Mouse (Mus musculus): ENCODE results near the gene Nol8. TPM values are rescaled to one million over a fixed set of nuclear protein-coding genes. Genes with fewer than 3 reads are reported as not detected.

Nol8 gene
- polyA plus RNA-seq, 1 experiment from 2014 or later = 14.7 TPM

- Histone ChIP-seq H3K4me2 (ENCODE audit: low read length) (no peak overlapping the region), H3K36me3 (ENCODE audit: control insufficient read depth, insufficient read depth, low read length) (no peaks in the 10 kb centered on the region), H3K27me3 (replicated peaks; ENCODE audit: control insufficient read depth, insufficient read depth, low read length) (no peaks in the 10 kb centered on the region), H3K27ac (ENCODE audit: low read depth, low read length) (no peak overlapping the region), H3K9me3 (ENCODE audit: control insufficient read depth, low read length) (no peaks in the 10 kb centered on the region), H3K9ac (ENCODE audit: low read depth, low read length) (no peak overlapping the region), H3K4me3 (ENCODE audit: low read length) (no peak overlapping the region), H3K4me1 (ENCODE audit: control insufficient read depth, insufficient read depth, low read depth, low read length) (no peaks in the 10 kb centered on the region)
- ATAC-seq = no peak
- 95% methylated on average over 2 of the region's 2 CpGs for WGBS
These were observed 12.9 kb upstream of the Nol8 start for GRCm38 (mm10) chr13:49639965-49640364.

GRCm38 (mm10) chr13:49642650-49643049, 10.2 kb upstream of the Nol8 start:
- no peaks in the 10 kb centered on the region for H3K4me1 ChIP-seq (ENCODE audit: control insufficient read depth, insufficient read depth, low read depth, low read length)
- WGBS = 83% methylated on average over 6 of the region's 6 CpGs
- H3K27me3 ChIP-seq (replicated peaks; ENCODE audit: control insufficient read depth, insufficient read depth, low read length) = no peaks in the 10 kb centered on the region
- no peak overlapping the region for H3K4me2 ChIP-seq (ENCODE audit: low read length)
- no peak for ATAC-seq
- H3K9ac ChIP-seq (ENCODE audit: low read depth, low read length) = no peak overlapping the region
- no peak overlapping the region for H3K27ac ChIP-seq (ENCODE audit: low read depth, low read length)
- no peaks in the 10 kb centered on the region for H3K9me3 ChIP-seq (ENCODE audit: control insufficient read depth, low read length)
- H3K36me3 ChIP-seq (ENCODE audit: control insufficient read depth, insufficient read depth, low read length) = no peaks in the 10 kb centered on the region
- no peak overlapping the region for H3K4me3 ChIP-seq (ENCODE audit: low read length)

- H3K4me2 ChIP-seq (ENCODE audit: low read length) = no peak overlapping the region
- no peak overlapping the region for H3K27ac ChIP-seq (ENCODE audit: low read depth, low read length)
- no peaks in the 10 kb centered on the region for H3K4me1 ChIP-seq (ENCODE audit: control insufficient read depth, insufficient read depth, low read depth, low read length)
- no peaks in the 10 kb centered on the region for H3K9me3 ChIP-seq (ENCODE audit: control insufficient read depth, low read length)
- H3K4me3 ChIP-seq (ENCODE audit: low read length) = no peak overlapping the region
- H3K27me3 ChIP-seq (replicated peaks; ENCODE audit: control insufficient read depth, insufficient read depth, low read length) = no peaks in the 10 kb centered on the region
- no peak for ATAC-seq
- no peaks in the 10 kb centered on the region for H3K36me3 ChIP-seq (ENCODE audit: control insufficient read depth, insufficient read depth, low read length)
- no peak overlapping the region for H3K9ac ChIP-seq (ENCODE audit: low read depth, low read length)
These were observed 9.1 kb upstream of the Nol8 start for GRCm38 (mm10) chr13:49643669-49644362.

- H3K27me3 ChIP-seq (replicated peaks; ENCODE audit: control insufficient read depth, insufficient read depth, low read length) = no peaks in the 10 kb centered on the region
- H3K27ac ChIP-seq (ENCODE audit: low read depth, low read length) = no peak overlapping the region
- no peak overlapping the region for H3K4me2 ChIP-seq (ENCODE audit: low read length)
- 0 out of 2 replicates have a peak, but pooled peaks have one; percentile 42 for ATAC-seq
- H3K36me3 ChIP-seq (ENCODE audit: control insufficient read depth, insufficient read depth, low read length) = no peaks in the 10 kb centered on the region
- H3K9ac ChIP-seq (ENCODE audit: low read depth, low read length) = no peak overlapping the region
- 77% methylated on average over 2 of the region's 2 CpGs for whole genome bisulfite sequencing
- H3K4me3 ChIP-seq (ENCODE audit: low read length) = no peak overlapping the region
- no peaks in the 10 kb centered on the region for H3K4me1 ChIP-seq (ENCODE audit: control insufficient read depth, insufficient read depth, low read depth, low read length)
- H3K9me3 ChIP-seq (ENCODE audit: control insufficient read depth, low read length) = no peaks in the 10 kb centered on the region
These were observed 7.9 kb upstream of the Nol8 start for GRCm38 (mm10) chr13:49644731-49645529.

GRCm38 (mm10) chr13:49646019-49646418, 6.9 kb upstream of the Nol8 start:
- H3K4me3 ChIP-seq (ENCODE audit: low read length) = no peak overlapping the region
- H3K27me3 ChIP-seq (replicated peaks; ENCODE audit: control insufficient read depth, insufficient read depth, low read length) = no peaks in the 10 kb centered on the region
- WGBS = 88% methylated on average over 1 of the region's 1 CpGs
- H3K9ac ChIP-seq (ENCODE audit: low read depth, low read length) = no peak overlapping the region
- no peaks in the 10 kb centered on the region for H3K4me1 ChIP-seq (ENCODE audit: control insufficient read depth, insufficient read depth, low read depth, low read length)
- no peaks in the 10 kb centered on the region for H3K9me3 ChIP-seq (ENCODE audit: control insufficient read depth, low read length)
- H3K36me3 ChIP-seq (ENCODE audit: control insufficient read depth, insufficient read depth, low read length) = no peaks in the 10 kb centered on the region
- H3K27ac ChIP-seq (ENCODE audit: low read depth, low read length) = no peak overlapping the region
- H3K4me2 ChIP-seq (ENCODE audit: low read length) = no peak overlapping the region
- no peak for ATAC-seq

GRCm38 (mm10) chr13:49651136-49651535, 1.7 kb upstream of the Nol8 start:
- Histone ChIP-seq H3K4me2 (ENCODE audit: low read length) (no peak overlapping the region), H3K4me1 (ENCODE audit: control insufficient read depth, insufficient read depth, low read depth, low read length) (peaks cover 11% of the 10 kb centered on the region), H3K4me3 (ENCODE audit: low read length) (no peak overlapping the region), H3K27ac (ENCODE audit: low read depth, low read length) (no peak overlapping the region), H3K9ac (ENCODE audit: low read depth, low read length) (no peak overlapping the region), H3K9me3 (ENCODE audit: control insufficient read depth, low read length) (no peaks in the 10 kb centered on the region), H3K27me3 (replicated peaks; ENCODE audit: control insufficient read depth, insufficient read depth, low read length) (no peaks in the 10 kb centered on the region), H3K36me3 (ENCODE audit: control insufficient read depth, insufficient read depth, low read length) (no peaks in the 10 kb centered on the region)
- WGBS = 40% methylated on average over 2 of the region's 2 CpGs
- ATAC-seq = no peak

- no peak overlapping the region for H3K9ac ChIP-seq (ENCODE audit: low read depth, low read length)
- no peaks in the 10 kb centered on the region for H3K27me3 ChIP-seq (replicated peaks; ENCODE audit: control insufficient read depth, insufficient read depth, low read length)
- H3K36me3 ChIP-seq (ENCODE audit: control insufficient read depth, insufficient read depth, low read length) = no peaks in the 10 kb centered on the region
- H3K9me3 ChIP-seq (ENCODE audit: control insufficient read depth, low read length) = no peaks in the 10 kb centered on the region
- H3K4me2 ChIP-seq (ENCODE audit: low read length) = peak overlapping the region; percentile 99
- peak overlapping the region; percentile 74 for H3K4me3 ChIP-seq (ENCODE audit: low read length)
- H3K27ac ChIP-seq (ENCODE audit: low read depth, low read length) = no peak overlapping the region
- H3K4me1 ChIP-seq (ENCODE audit: control insufficient read depth, insufficient read depth, low read depth, low read length) = peaks cover 11% of the 10 kb centered on the region
- no peak for ATAC-seq
- WGBS = 3% methylated on average over 4 of the region's 4 CpGs
These were observed 1.0 kb upstream of the Nol8 start for GRCm38 (mm10) chr13:49651781-49652351.

- Histone ChIP-seq H3K9ac (ENCODE audit: low read depth, low read length) (peak overlapping the region; percentile 65), H3K9me3 (ENCODE audit: control insufficient read depth, low read length) (no peaks in the 10 kb centered on the region), H3K36me3 (ENCODE audit: control insufficient read depth, insufficient read depth, low read length) (no peaks in the 10 kb centered on the region), H3K4me3 (ENCODE audit: low read length) (peak overlapping the region; percentile 74), H3K27me3 (replicated peaks; ENCODE audit: control insufficient read depth, insufficient read depth, low read length) (no peaks in the 10 kb centered on the region), H3K27ac (ENCODE audit: low read depth, low read length) (peak overlapping the region; percentile 19; the same call in 1 of the 2 replicates), H3K4me1 (ENCODE audit: control insufficient read depth, insufficient read depth, low read depth, low read length) (peaks cover 11% of the 10 kb centered on the region), H3K4me2 (ENCODE audit: low read length) (peak overlapping the region; percentile 65)
- WGBS = 0% methylated on average over 16 of the region's 16 CpGs
- ATAC-seq = peak; percentile 84
These were observed 283 bp downstream of the Nol8 start for GRCm38 (mm10) chr13:49653180-49653541.

GRCm38 (mm10) chr13:49677793-49678192, 24.9 kb downstream of the Nol8 start:
- no peak overlapping the region for H3K27ac ChIP-seq (ENCODE audit: low read depth, low read length)
- H3K27me3 ChIP-seq (replicated peaks; ENCODE audit: control insufficient read depth, insufficient read depth, low read length) = no peaks in the 10 kb centered on the region
- H3K4me2 ChIP-seq (ENCODE audit: low read length) = no peak overlapping the region
- WGBS = 94% methylated on average over 2 of the region's 2 CpGs
- H3K4me1 ChIP-seq (ENCODE audit: control insufficient read depth, insufficient read depth, low read depth, low read length) = peaks cover 8% of the 10 kb centered on the region
- no peak for ATAC-seq
- H3K9me3 ChIP-seq (ENCODE audit: control insufficient read depth, low read length) = no peaks in the 10 kb centered on the region
- no peak overlapping the region for H3K9ac ChIP-seq (ENCODE audit: low read depth, low read length)
- H3K4me3 ChIP-seq (ENCODE audit: low read length) = no peak overlapping the region
- H3K36me3 ChIP-seq (ENCODE audit: control insufficient read depth, insufficient read depth, low read length) = peaks cover 7% of the 10 kb centered on the region
